Mouse (Mus musculus) right cerebral cortex, adult 18-20 months (tissue): ENCODE measurements around the gene Exoc3l4.
A peak's percentile ranks its signal among the peaks of the same experiment; 100 is the strongest.

Experiments used
- DNase-seq: peaks from one replicate; pipeline ENCODE4 v3.0.0; 2022; ENCODE audit warnings: mixed read lengths

Gene Exoc3l4

DNA sequence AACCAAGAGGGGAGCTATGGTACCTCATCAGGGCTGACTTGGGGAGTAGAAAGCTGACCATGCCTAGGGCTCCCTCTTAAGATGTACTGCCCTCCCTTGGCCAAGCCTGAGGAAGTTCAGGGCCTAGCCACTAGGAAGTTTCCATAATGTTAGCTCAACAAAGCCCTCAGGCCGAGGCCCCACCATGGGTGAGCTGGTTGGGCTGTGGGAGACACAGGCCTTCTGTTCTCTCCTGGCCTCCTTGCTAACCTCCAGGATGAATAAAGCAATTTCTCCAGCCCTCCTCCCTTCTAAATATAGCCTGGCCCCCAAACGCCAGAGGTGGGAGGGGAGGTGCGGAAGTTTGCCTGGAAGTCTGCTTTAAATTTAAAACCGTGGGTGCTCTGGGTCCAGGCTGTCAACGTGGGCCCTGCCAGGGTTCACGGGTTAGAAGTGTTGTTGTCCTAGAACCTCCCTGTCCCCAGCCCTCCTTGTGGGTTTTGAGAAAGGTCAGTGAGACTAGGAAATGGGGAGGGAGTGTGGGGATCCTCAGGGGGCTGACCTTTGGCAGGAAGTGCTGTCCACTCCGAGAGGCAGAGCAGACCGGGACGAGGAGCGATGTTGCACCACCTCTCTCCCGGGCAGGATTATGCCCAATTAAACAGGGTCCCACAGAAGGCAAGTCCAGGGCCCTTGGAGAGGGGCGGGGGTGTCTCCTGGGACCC, 4.1 kb upstream of the Exoc3l4 start:
- DNase-seq, result no peak

DNA sequence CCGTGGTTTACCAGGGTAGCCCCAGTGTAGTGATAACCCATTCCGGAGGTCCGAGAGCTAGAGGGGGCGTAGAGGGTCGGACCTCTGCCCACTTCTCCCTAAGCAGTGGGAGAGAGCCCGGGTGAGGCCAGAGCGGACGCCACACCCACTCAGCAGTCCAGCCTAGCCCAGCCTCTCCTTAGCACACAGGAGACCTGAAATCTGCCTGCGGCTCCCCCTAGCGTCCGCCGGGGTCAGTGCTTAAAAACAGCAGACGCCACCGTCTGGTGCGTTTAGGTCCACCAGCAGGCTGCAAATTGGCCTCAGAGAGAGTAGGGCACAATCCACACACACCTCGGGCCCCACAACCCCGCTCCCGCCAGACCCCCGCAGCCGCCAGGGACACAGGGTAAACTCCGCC, 3.5 kb upstream of the Exoc3l4 start:
- peak; percentile 86 for DNase-seq

DNA sequence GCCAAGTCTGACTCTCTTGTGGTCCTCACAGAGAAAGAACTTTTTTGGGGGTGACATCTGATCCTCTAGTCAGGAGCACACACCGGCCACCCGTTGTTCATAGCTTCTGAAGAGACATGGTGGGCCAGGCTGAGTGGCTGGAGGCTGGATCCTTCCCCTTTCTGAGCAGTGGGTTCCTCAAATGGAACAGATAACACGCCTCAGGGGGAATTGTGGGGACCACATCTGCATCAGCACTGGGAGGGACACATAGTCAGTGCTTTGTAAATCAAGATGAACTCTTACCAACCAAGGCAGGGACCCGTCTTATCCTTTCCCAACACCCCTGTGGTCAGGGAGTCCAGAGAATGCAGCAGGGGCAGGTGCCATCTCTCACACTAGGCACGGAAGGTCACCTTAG, 3.1 kb downstream of the Exoc3l4 start:
- no peak for DNase-seq

DNA sequence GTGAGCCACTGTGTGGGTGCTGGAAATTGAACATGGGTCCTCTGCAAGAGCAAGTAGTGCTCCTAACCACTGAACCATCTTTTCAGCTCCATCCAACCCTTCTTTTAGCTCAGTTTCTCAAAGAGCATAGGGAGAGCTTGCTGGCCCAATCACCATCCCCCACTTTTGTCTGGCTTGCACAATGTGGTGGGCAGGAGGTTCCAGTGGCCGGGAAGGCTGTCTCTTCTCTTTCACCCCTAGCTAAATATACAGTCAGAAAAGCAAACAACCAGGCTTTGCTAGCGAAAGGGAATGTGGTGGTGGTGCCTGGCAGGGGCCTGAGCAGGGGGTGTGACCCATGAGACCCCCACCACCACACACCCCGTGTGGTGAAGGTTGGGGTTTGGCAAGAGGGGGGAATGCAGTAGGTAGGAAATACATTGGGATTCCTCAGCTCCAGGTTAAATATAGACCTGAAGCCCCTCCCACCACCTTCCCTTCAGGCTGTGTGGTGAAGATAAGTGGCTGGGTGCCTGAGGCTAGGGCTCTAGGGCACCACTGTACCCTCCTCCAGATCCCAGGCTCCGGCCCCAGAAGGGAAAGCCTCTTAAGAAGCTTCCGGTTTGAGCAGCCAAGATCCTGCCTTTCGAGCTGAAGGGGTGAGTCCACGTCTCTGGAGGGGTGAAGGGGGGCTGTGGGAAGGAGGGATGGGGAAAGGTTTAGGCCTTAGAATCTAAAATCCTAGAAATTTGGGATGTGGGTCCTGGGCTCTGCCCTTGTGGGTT, 4.3 kb downstream of the Exoc3l4 start:
- no peak for DNase-seq

DNA sequence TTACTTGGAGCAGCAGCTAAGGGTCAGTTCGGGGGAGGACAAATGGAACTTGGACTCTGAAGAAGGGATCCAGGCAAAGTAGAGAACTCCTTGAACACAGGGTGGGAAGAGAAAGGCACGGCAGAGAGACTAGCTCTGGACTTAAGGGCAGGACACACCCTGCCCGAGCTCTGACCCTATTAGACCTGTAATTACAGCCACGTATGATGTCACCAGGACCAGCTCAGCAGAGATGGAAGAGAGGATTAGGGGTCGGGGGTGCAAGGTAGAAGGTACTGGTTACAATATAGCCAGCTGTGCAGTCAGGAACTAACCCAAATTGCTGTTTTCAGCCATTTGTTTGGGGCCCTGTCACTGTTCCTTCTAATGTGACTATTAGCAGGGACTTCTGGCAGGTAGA, 6.0 kb downstream of the Exoc3l4 start:
- DNase-seq, result no peak

DNA sequence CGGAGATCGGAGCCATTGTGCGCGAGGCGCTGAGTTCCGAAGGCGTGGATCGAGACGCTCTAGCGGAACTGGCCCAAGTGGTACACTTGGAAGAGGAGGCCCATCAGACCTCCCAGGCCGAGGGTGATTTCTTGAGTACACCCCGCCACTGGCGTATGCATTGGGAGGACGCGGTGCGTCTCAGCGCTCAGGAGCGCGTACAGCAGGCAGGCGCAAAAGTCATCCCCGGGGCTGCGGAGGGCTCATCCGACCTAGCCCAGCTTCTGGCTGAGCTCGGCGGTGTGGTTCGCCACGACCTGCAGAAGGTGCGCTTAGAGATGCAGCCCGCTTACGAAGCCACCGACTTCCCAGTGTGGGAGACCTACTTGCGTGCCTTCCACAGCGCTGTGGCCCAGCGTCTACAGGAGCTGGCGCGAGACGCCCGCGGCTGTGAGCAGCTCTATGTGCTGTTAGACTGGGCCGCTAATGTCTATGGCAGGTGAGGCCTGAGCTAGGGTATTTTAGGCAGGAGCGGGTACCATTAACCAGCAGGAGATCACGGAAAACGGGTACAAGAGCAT, 6.8 kb downstream of the Exoc3l4 start:
- no peak for DNase-seq

DNA sequence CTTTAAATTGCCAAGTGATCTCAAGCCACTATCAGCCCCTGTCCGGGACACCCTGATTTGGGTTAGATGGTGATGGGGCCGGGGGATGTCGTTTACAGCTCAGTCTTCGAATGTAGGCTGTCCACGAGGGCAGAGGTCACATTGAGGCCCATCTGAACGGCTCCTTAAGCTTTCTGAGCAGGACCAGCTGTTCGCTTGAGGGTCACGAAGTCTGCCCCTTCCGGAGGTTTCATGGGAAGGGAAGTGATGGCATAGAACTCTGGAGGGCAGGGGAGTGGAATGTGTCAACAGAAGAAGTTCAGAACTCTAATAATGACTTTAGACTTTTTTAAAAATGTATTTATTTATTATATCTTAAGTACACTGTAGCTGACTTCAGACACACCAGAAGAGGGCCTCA, 7.7 kb downstream of the Exoc3l4 start:
- no peak for DNase-seq

DNA sequence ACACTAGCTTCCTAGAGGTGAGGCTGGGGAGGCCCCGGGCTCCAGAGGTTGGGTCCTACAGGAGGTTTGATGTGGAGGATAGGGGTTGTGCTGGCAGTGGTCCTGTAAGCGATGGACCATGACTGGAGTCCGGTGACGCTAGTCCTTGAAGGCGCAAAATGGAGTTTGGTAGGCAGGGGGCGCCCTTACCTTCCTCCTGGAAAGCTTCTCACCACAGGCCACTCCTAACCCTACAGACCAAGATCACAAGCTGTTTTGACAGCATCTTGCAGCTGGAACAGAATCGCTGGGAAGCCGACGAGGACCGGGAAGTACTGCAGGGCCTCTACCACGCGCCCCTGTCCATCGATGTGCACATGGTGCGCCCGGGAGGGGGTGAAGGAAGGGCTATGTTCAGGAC, 8.4 kb downstream of the Exoc3l4 start:
- DNase-seq, result peak; percentile 70

DNA sequence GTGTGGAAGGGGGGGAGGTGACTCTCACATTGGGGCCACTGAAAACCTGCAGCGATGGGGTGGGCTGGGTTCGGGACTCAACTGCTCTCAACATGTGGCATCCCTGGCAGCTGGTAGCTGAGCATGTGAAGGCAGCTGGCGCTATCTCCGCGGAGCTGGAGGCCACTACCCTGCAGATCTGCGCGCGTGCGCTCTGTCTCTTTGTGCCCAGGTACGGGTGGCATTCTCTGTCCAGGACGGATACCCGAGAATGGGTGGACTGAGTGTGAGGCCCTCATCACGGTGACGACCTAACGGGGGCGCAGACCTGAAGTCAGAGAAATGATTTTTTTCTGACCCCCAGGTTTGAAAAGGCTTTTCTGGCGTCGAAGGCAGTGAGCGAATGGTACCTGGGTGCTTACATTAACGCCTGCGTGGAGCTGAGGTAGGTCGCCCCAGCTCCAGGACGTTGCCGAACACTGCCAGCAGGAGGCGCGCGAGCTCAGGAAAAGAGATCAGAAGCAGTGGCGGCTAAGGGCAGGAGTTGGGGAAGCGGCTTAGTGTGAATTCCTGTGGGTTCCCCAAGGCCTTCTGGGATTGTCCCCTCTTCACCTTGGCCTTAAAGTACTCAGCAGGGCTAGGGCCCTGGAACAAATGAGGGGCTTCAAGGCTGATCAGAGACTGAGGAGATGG, 9.1 kb downstream of the Exoc3l4 start:
- DNase-seq, result peak; percentile 90

DNA sequence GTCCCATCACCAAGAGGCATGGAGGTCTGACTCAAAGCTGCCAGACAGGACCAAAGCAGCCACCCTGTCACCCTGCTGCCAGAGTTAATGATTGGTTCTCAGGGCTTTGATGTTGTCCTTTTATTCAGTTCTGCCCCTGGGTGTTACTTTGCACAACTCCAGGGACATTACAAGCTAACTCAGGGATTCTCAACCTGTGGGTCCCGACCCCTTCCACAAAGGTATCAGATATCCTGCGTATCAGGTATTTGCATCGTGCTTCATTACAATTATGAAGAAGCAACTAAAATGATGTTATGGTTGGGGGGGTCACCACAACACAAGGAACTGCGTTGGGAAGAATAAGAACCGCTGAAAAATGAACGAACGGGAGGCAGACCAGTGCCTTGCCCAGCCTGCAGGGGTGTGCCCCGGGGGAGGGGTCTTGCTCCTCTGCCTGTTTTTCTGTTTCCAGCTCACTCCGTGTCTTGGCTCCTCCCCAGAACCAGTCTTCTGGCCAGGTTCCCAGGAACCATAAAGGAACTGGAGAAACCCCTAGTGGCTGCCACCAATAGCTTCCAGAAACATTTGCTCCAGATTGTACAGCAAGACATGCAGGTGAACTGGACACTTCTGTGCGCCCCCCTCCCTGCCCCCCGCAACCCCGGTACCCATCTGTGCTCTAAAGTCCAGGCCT, 10.8 kb downstream of the Exoc3l4 start:
- no peak for DNase-seq

DNA sequence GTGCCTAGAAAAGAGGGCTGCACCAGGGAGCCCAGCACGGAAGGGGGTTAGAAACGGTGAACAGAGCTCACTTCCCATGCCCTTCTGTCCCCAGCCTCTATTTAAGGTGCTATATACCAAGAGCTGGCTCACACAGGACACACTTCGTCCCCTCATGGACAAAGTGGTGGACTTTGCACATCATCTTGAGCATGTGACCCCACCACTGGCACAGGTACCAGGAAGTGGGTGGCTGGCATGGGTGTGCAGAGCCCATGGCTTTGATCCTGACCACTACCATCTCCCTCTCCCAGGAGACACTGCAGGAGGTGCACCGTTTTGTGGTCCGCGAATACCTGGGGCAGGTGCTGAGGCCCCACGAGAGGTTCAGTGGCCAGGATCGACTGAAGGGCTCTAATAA, 11.5 kb downstream of the Exoc3l4 start:
- DNase-seq, result no peak

DNA sequence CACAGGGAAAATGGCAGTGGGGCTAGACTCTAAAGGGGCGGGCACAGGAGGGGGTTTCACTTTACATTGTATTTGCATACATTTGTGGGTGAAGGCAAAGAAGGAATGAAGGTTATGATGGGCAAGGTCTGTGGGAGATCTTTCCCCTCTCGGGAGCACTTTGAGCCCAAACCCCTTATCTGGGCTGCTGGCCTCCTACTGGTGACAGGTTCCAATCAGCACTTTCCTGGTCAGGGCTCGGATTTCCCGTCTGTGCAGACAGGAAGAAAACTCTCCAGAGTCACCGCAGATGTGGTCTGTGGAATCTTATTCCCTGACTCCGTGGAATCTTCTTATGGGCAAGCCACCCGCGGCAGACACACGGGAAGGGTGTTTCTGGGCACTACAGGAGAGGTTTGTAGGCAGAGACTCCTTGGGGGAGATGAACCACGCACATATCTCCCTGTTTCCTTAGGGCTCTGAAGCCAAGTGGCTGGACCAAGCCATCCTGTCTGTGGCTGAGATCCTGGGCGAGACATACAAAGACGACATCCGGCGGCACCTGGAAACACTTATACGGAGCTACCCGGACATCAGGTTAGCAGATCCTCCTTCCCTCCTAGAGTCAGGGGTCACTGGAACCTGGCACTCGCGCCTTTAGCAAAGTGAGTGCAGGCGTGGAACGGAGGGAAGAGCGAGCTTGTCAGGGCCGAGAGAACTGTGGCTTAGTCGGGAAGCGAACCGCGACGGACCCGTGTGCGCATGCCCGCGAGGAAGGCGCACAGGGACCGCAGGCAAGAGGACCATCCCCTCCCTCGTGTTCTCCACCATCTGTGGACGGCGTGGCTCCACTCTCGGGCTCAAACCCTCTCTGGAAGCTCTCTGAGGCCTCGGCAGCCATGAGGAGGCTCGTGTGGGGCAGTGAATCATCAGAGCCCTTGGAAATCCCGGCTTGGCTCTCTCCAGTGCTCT, 12.4 kb downstream of the Exoc3l4 start:
- peak; percentile 39 for DNase-seq

DNA sequence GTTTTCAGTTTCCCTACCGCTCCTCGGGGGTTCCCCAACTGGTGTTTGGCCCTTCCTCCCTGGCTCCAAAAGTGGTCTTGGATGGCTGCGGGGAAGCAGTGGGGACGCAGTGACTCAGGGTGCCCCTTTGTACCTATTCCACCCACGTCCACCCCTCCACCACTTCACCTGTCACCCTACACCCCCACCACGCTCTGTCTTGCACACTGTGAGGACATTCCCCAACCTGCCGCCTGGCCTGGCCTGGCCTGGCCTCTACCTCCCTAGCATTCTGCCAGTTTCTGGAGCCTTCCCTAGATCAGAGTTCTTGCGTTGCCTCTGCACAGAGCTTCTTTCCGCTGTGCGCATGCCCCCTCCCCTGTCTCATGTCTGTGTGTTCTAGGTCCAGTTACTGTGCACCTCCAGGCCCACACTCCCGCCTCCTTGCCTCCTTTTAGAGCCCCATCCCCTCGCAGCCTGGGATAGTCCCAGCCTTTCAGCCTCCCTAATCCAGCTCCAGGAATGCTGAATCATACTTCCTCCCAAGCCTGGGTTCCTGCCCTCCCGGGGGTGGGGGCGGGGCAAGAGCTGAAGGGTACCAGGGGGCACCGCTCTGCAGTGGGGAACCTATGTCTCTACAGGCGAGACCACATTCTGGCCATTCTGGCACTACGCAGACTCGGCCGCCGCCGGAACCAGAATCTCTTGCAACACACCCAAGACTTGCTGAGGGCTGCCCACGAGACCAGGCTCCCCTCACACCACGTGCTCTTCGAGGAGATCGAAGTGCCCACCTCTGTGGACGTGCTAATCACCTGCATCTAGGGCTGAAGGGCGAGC, 13.4 kb downstream of the Exoc3l4 start:
- no peak for DNase-seq

DNA sequence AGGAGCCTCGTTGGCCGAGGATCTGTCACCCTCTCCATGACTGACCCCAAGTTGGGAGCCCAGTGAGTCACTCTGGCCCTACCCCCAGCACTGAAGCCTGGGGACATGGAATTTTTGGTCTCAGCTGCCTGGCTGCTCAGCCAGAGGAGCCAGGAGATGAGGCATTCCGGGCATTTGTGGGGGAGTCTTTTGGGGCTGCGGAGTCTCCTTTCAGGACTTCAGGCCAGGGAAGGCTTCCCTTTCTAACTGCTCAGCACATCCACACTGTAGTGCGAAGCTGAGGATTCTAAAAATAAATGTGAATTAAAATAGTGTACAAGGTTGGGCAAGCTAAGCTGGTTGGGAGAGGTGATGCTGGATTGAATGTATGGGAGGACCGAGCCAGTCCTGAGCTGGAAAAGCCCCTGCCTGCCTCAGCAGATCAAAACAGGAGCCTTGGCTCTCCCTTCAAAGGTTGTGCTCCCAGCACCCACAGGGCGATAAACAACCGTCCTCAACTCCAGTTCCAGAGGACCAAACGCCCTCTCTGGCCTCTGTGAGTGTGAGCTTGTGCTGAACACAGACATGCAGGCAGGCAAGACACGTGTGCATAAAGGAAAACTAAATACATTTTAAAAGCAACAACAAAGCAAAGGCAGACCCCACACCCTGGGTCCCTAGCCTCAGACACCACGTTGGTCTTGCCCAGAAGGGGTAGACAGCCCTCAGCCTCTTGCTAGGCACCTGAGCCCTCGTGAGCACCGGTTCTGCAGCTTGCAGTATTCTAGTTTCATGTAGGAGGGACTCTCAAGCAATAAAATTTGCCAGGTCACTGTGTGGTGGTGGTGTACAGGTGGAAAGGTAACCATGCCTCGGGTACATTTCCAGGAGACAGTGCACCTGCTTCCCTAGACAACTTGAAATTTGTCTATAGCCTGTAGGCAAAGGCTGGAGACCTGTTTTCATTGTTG, 14.3 kb downstream of the Exoc3l4 start:
- DNase-seq, result no peak

DNA sequence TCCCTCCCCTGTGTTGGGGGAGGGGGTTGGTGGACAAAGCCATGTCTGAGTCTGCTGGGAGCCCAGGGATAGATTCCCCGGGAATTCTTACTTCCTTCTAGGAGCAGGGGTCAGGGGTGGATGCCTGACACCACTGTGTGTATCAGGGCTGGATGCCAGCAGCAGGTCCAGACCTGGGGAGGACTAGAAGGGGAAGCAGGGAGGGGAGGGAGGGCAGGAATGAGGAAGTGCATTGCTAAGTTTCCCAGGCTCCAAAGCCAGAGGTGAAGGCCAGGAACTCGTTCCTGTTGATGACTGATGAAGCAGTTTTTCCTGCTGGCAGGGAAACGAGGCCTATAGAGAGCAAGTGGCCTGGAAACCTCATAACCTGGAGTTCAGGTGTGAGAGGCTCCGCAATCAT, 15.3 kb downstream of the Exoc3l4 start:
- DNase-seq, result no peak

DNA sequence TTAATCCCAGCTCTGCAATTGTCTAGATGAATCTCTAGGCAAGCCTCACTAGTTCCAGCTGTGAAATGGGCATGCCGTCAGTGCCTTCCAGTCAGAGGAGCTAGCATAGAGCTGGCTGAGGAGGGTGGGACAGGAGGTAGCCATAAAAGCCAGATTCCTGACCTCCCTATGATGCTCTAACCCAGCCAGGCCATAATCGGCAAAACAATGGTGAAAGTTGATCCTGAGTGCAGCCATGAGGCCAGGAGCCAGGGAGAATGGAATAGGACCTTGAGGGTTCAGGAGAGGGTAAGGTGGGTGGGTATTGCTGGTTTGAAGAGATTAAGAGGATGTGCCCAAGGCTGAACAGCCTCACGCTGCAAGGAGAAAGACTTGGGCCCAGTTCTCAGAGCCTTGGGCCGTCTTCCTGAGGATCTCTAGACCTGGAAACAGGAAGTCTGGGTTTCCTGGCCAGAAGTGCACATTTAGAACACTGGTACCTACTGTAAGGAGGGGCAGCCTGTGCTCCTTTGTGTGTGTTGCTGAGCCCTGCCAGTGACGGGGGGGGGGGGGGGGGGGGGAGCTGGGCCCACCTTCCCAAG, 16.0 kb downstream of the Exoc3l4 start:
- no peak for DNase-seq

DNA sequence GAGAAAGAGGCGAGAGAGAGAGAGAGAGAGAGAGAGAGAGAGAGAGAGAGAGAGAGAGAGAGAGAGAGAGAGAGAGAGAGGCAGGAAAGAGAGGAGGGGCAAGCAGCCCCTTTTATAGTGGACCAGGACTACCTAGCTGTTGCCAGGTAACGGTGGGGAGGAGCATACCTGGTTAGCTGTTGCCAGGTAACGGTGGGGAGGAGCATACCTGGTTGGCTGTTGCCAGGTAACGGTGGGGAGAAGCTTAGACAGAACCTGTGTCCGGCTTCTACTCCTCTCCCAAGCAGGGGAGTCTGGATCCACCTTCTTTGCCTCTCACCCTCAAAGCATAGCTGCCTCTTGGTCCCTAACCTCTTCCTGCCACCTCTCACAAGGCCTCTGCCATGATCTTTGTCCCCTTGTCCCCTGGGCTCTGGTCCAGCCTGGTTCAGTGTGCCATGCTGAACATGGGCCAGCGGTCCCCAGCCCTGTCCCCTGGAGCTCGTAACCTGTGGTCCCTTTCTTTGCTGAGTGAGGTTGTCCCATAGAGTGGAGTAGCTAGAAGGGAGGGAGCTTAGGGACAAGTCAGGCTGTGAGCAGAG, 17.4 kb downstream of the Exoc3l4 start:
- no peak for DNase-seq

DNA sequence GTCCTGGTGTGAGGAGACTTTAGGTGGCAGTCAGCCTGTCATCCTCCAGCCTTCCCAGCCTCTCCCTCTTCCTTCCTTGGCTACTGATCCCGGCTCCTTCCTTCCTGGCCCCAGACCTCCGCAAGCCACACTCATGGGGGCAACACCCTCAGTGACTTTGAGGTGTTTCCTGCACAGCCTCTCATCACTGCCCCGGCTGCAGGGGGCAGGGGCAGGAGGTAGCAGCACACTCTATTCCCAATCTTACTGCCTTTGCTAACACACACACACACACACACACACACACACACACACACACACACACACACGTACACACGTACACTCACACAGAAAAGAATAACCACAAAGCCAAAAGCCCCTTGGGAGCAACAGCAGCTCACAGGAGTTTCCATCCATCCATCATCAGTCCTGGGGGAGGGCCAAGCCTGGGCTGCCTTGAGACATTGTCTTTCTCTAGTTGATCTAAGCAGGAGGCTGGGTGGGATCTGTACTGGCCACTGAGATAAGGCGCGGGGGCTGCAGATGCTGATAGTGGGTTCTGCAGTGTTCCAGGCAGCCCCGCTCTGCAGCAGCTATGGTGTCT, 18.0 kb downstream of the Exoc3l4 start:
- no peak for DNase-seq

DNA sequence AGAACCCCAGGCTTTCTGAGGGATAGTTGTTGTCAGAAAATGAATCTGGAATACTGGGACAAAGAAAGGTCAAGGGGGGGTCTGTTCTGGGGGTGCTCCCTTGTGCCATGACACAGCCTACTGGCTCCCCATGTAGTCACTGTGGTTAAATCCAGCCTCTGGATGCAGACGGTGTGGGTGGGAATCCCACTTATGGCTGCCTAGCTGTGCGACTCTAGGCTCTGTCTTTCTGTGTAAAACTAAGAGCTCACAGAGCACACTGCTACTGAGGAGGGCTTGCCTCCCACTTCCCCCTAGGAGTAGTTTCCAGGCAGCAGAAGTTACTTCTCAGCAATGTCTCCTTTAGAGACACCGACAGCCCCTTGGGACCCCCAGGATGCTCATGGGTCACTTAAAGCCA, 19.4 kb downstream of the Exoc3l4 start:
- no peak for DNase-seq
